Mouse (Mus musculus): Measurements from ENCODE around the gene Dpp9. TPM values are rescaled to one million over a fixed set of nuclear protein-coding genes. Genes with fewer than 3 reads are reported as not detected.

The Dpp9 gene
- polyA plus RNA-seq, 1 experiment from 2014 or later, result 26.2 TPM

DNA sequence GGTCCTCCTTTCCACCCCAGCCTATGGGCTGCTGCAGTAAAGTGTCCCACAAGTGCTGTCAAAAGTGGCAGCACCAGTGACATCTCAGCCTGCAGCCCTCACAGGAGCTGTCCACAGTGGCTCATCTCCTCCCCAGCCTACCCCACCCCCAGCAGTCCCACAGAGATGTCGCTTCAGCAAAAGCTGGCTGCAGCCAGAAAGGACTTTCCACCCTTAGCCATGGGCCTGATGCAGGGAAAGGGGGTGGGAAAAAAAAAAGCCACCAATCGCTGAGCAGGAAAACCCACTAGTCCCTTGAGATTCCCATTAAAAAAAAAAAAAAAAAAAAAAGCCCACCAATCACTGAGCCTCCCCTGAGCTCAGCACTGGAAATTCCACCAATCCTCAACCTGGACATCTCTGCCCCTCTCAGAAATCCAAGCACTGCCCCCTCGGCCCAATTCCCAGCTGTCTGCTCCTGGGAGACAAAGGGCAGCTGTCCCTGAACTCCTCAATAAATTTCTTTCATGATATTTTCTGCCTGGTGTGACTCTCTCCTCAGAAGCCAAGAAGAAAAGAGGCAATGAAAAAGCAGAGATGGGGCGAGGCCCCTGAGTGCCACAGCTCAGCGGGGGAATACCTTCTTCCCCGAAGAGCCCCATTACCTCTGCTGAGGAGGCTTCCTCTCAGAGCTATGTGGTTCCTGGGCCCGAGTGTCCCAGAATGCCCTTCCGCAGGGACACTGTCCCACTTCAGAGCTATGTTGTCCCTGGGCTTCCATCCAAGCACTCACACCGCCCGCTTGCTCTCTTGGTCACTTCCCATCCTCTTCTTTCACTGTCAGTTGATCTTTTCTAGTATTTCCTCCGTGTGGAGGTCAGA, 33.2 kb downstream of the Dpp9 start:
- WGBS, result 37% methylated on average over 11 of the region's 11 CpGs
- Histone ChIP-seq H3K9me3 (ENCODE audit: control insufficient read depth, low read length) (no peaks in the 10 kb centered on the region), H3K27ac (ENCODE audit: low read depth, low read length) (peak overlapping the region; percentile 91), H3K36me3 (ENCODE audit: control insufficient read depth, insufficient read depth, low read length) (peaks cover 12% of the 10 kb centered on the region; the same call in 1 of the 2 replicates), H3K27me3 (ENCODE audit: control insufficient read depth, insufficient read depth, low read length) (no peaks in the 10 kb centered on the region), H3K4me3 (ENCODE audit: low read depth, low read length) (no peak overlapping the region), H3K4me1 (replicated peaks; ENCODE audit: control insufficient read depth, insufficient read depth, low read length) (peaks cover 6% of the 10 kb centered on the region), H3K9ac (ENCODE audit: low read depth, low read length) (peak overlapping the region; percentile 24; the same call in 1 of the 2 replicates), H3K4me2 (replicated peaks; ENCODE audit: low read depth, low read length) (no peak overlapping the region)
- ATAC-seq (ENCODE audit: low FRiP score), result peak; percentile 63
- peak; percentile 41 for DNase-seq (ENCODE audit: low spot score)

DNA sequence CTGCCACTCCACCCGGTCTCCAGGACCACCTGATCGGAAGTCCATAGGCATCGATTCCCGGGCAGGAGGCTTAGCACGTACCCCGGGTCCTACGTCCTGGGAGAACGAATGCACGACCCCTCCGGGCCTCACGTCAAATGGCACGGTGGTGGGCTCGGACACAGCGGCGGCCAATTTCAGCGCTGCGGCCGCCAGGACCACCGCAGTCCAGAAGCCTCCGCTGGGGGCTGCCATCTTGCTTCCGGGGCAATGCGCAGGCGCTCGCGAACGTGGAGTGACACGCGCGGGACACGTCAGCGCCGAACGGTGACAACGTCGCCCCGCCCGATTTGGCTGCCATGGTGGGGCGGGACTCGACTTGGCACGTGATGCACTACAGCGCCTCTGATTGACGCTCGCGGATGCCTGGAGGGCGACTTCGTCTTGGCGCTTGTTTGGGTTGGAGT, 35.0 kb downstream of the Dpp9 start, which contains the start of gene Mydgf:
Gene Mydgf (minus strand): TSS at position 263 of the 446 bp plus-strand sequence.
- peak; percentile 94 for DNase-seq (ENCODE audit: low spot score)
- peak within 1 kb of the TSS; percentile 58 for H3K4me3 ChIP-seq (ENCODE audit: low read depth, low read length)
- ATAC-seq (ENCODE audit: low FRiP score), result peak; percentile 90
- H3K9me3 ChIP-seq (ENCODE audit: control insufficient read depth, low read length), result no peaks in the 10 kb centered on the region
- H3K36me3 ChIP-seq (ENCODE audit: control insufficient read depth, insufficient read depth, low read length), result peaks cover 8% of the 10 kb centered on the region; the same call in 1 of the 2 replicates
- H3K4me1 ChIP-seq (replicated peaks; ENCODE audit: control insufficient read depth, insufficient read depth, low read length), result peaks cover 6% of the 10 kb centered on the region
- H3K4me2 ChIP-seq (replicated peaks; ENCODE audit: low read depth, low read length), result peak within 1 kb of the TSS; percentile 75
- WGBS, result under 1% methylated on average over 42 of the region's 47 CpGs
- H3K27ac ChIP-seq (ENCODE audit: low read depth, low read length), result no peak within 1 kb of the TSS
- H3K9ac ChIP-seq (ENCODE audit: low read depth, low read length), result peak within 1 kb of the TSS; percentile 79
- no peaks in the 10 kb centered on the region for H3K27me3 ChIP-seq (ENCODE audit: control insufficient read depth, insufficient read depth, low read length)

DNA sequence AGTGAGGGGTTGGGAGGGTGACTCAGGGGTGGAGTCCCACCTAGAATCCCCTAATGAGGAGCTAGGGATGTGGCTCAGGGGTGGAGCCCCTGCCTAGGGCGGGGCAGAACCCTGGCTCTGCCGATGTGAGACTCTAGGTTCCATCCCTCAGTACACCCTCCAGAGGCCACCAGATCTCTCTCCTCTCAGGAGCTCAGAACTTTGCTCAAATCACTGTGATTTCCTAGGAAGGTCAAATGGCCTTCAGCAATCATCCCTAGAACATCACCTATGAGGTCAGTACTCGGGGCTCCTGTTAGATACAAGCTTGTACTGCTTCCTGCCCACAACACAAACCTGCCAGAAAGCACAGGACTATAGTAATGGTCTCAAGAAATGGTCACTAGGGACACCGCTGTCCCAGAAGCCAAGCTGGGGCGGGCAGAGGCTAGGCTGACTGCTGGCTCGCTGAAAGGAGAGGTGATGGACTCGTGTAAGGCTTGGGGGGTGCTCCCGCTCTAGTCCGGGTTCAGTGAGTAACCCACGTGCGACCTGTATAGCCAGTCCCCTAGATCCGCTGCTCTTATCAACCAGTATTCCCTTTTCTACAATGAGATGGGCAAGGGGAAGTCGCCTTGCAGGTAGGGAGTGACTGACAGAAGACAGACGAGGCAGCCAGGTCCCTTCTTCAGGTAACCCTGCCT, 35.6 kb downstream of the Dpp9 start:
- H3K27me3 ChIP-seq (ENCODE audit: control insufficient read depth, insufficient read depth, low read length), result no peaks in the 10 kb centered on the region
- H3K9ac ChIP-seq (ENCODE audit: low read depth, low read length), result peak overlapping the region; percentile 79
- peaks cover 6% of the 10 kb centered on the region for H3K4me1 ChIP-seq (replicated peaks; ENCODE audit: control insufficient read depth, insufficient read depth, low read length)
- WGBS, result 2% methylated on average over 14 of the region's 14 CpGs
- DNase-seq (ENCODE audit: low spot score) (no peak), ATAC-seq (ENCODE audit: low FRiP score) (peak; percentile 25)
- H3K36me3 ChIP-seq (ENCODE audit: control insufficient read depth, insufficient read depth, low read length), result peaks cover 8% of the 10 kb centered on the region; the same call in 1 of the 2 replicates
- H3K27ac ChIP-seq (ENCODE audit: low read depth, low read length), result no peak overlapping the region
- H3K9me3 ChIP-seq (ENCODE audit: control insufficient read depth, low read length), result no peaks in the 10 kb centered on the region
- peak overlapping the region; percentile 58 for H3K4me3 ChIP-seq (ENCODE audit: low read depth, low read length)
- H3K4me2 ChIP-seq (replicated peaks; ENCODE audit: low read depth, low read length), result peak overlapping the region; percentile 75

DNA sequence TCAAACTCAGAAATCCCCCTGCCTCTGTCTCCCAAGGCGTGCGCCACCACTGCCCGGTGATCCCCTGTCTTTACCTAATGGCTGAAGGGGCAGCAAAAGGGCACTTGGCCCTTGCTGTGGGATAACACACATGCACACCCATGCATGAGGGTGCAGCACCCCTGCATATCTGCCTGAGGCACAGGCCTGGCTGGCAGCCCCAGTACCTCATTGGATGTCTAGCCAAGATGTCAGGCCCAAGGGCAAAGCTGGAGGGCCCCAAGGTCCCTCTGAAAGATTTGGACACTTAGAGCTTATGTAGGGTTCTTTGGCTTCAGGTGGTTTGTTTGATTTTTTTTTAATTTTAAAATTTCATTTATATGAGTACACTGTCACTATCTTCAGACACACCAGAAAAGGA, 43.3 kb downstream of the Dpp9 start:
- Histone ChIP-seq H3K4me1 (replicated peaks; ENCODE audit: control insufficient read depth, insufficient read depth, low read length) (peaks cover 5% of the 10 kb centered on the region; the same call in 1 of the 2 replicates), H3K9ac (ENCODE audit: low read depth, low read length) (no peak overlapping the region)
- no peak for ATAC-seq (ENCODE audit: low FRiP score)

DNA sequence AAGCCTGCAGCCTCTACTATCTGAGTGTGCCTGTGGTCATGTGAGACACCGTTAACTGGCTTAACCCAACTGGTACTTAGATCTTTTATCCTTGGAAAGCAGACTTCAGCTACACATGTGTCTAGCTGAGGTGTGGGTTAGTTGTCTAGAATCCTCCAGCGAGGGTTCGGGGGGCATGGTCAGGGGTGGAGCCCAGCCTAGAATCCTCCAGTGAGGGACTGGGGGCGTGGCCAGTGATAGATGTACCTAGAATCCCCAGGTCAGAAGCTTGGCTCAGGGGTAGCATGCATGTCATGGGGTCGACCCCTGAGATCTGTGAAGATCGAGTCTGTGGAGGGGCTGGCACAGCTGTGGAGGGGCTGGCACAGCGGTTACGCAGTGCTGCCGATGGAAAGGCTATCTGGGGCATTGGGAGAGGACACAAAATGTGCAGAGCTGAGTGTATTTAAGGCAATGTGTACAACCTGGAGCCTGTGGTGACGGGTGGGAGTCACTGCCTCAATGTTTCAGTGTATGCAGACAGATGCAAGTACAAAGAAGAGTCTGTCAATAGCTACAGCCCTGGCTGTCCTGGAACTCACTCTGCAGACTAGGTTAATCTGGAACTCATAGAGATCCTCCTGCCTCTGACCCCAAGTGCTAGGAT, 45.2 kb downstream of the Dpp9 start:
- Histone ChIP-seq H3K9ac (ENCODE audit: low read depth, low read length) (no peak overlapping the region), H3K27ac (ENCODE audit: low read depth, low read length) (no peak overlapping the region), H3K27me3 (ENCODE audit: control insufficient read depth, insufficient read depth, low read length) (no peaks in the 10 kb centered on the region), H3K36me3 (ENCODE audit: control insufficient read depth, insufficient read depth, low read length) (peaks cover 5% of the 10 kb centered on the region; the same call in 1 of the 2 replicates), H3K9me3 (ENCODE audit: control insufficient read depth, low read length) (no peaks in the 10 kb centered on the region), H3K4me3 (ENCODE audit: low read depth, low read length) (no peak overlapping the region), H3K4me2 (replicated peaks; ENCODE audit: low read depth, low read length) (no peak overlapping the region), H3K4me1 (replicated peaks; ENCODE audit: control insufficient read depth, insufficient read depth, low read length) (peaks cover 7% of the 10 kb centered on the region; the same call in 1 of the 2 replicates)
- DNase-seq (ENCODE audit: low spot score), result no peak
- 59% methylated on average over 10 of the region's 10 CpGs for WGBS
- ATAC-seq (ENCODE audit: low FRiP score), result no peak

More for the DNA sequence above, 43.3 kb downstream of the Dpp9 start:
- Histone ChIP-seq H3K4me3 (ENCODE audit: low read depth, low read length) (no peak overlapping the region), H3K9me3 (ENCODE audit: control insufficient read depth, low read length) (no peaks in the 10 kb centered on the region), H3K36me3 (ENCODE audit: control insufficient read depth, insufficient read depth, low read length) (peaks cover 5% of the 10 kb centered on the region; the same call in 1 of the 2 replicates), H3K4me2 (replicated peaks; ENCODE audit: low read depth, low read length) (no peak overlapping the region), H3K27ac (ENCODE audit: low read depth, low read length) (no peak overlapping the region), H3K27me3 (ENCODE audit: control insufficient read depth, insufficient read depth, low read length) (no peaks in the 10 kb centered on the region)
- 100% methylated on average over 3 of the region's 3 CpGs for WGBS
- no peak for DNase-seq (ENCODE audit: low spot score)

DNA sequence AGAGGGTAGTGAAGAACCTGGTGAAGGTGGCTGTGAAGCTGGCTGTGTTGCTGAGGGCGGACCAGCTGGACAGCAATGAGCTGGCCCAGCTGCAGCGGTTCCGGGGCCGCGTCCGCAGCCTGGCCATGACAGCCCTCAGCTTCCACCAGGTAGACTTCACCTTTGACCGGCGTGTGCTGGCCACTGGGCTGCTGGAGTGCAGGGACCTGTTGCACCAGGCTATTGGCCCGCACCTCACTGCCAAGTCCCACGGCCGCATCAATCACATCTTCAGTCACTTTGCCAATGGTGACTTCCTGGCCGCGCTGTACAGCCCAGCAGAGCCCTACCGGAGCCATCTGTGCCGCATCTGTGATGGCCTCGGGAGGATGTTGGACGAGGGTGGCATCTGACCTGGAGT, 46.8 kb downstream of the Dpp9 start:
- ATAC-seq (ENCODE audit: low FRiP score), result no peak
- no peak overlapping the region for H3K9ac ChIP-seq (ENCODE audit: low read depth, low read length)
- 96% methylated on average over 17 of the region's 17 CpGs for WGBS

DNA sequence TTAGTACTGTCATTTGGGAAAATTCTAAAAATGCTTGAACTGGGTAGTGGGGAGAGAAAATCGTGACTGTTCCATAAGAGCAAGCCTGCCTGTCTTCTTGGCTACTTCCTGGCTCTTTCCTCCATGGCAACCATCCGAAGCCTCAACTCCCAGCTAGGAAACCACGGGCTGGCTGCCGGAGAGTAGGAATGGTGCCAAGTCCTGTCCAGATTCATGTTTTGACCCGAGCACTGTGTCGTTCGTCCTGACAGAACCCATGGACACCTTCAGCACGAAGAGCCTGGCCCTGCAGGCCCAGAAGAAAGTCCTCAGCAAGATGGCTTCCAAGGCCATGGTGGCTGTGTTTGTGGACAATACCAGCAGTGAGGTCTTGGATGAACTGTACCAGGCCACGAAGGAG, 47.2 kb downstream of the Dpp9 start:
- Histone ChIP-seq H3K27ac (ENCODE audit: low read depth, low read length) (no peak overlapping the region), H3K36me3 (ENCODE audit: control insufficient read depth, insufficient read depth, low read length) (no peaks in the 10 kb centered on the region), H3K4me3 (ENCODE audit: low read depth, low read length) (no peak overlapping the region), H3K9me3 (ENCODE audit: control insufficient read depth, low read length) (no peaks in the 10 kb centered on the region), H3K4me1 (replicated peaks; ENCODE audit: control insufficient read depth, insufficient read depth, low read length) (peaks cover 7% of the 10 kb centered on the region; the same call in 1 of the 2 replicates), H3K4me2 (replicated peaks; ENCODE audit: low read depth, low read length) (no peak overlapping the region), H3K9ac (ENCODE audit: low read depth, low read length) (no peak overlapping the region), H3K27me3 (ENCODE audit: control insufficient read depth, insufficient read depth, low read length) (no peaks in the 10 kb centered on the region)
- WGBS, result 86% methylated on average over 9 of the region's 9 CpGs
- no peak for DNase-seq (ENCODE audit: low spot score)
- no peak for ATAC-seq (ENCODE audit: low FRiP score)

More for the DNA sequence above, 46.8 kb downstream of the Dpp9 start:
- H3K27ac ChIP-seq (ENCODE audit: low read depth, low read length), result no peak overlapping the region
- H3K4me1 ChIP-seq (replicated peaks; ENCODE audit: control insufficient read depth, insufficient read depth, low read length), result peaks cover 7% of the 10 kb centered on the region; the same call in 1 of the 2 replicates
- H3K36me3 ChIP-seq (ENCODE audit: control insufficient read depth, insufficient read depth, low read length), result no peaks in the 10 kb centered on the region
- H3K9me3 ChIP-seq (ENCODE audit: control insufficient read depth, low read length), result no peaks in the 10 kb centered on the region
- no peak overlapping the region for H3K4me3 ChIP-seq (ENCODE audit: low read depth, low read length)
- H3K27me3 ChIP-seq (ENCODE audit: control insufficient read depth, insufficient read depth, low read length), result no peaks in the 10 kb centered on the region
- no peak overlapping the region for H3K4me2 ChIP-seq (replicated peaks; ENCODE audit: low read depth, low read length)
- DNase-seq (ENCODE audit: low spot score), result no peak

DNA sequence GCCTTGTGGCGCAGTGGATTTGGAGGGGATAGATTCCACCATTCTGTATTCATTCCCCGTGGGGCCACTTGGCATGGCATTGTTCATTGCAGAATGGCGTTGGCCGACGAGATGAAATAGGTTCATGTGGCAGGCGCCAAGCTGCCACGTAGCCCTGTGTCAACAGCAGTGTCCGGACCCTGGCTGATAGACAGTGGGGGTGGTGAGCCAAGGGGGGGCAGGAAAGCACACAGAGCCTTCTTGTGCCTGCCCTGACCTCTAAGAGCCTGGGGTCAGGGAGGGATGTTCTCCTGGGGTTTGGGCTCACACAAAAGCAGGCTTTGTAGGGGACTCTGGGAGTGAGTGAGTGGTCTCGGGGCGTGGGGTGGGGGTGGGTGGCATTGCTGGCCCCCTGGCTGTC, 48.1 kb downstream of the Dpp9 start:
- H3K9ac ChIP-seq (ENCODE audit: low read depth, low read length), result no peak overlapping the region
- 26% methylated on average over 10 of the region's 10 CpGs for WGBS
- H3K4me1 ChIP-seq (replicated peaks; ENCODE audit: control insufficient read depth, insufficient read depth, low read length), result peaks cover 7% of the 10 kb centered on the region; the same call in 1 of the 2 replicates
- H3K27me3 ChIP-seq (ENCODE audit: control insufficient read depth, insufficient read depth, low read length), result no peaks in the 10 kb centered on the region
- H3K4me2 ChIP-seq (replicated peaks; ENCODE audit: low read depth, low read length), result no peak overlapping the region
- ATAC-seq (ENCODE audit: low FRiP score) (peak; percentile 67), DNase-seq (ENCODE audit: low spot score) (peak; percentile 47)
- H3K27ac ChIP-seq (ENCODE audit: low read depth, low read length), result peak overlapping the region; percentile 65
- H3K36me3 ChIP-seq (ENCODE audit: control insufficient read depth, insufficient read depth, low read length), result no peaks in the 10 kb centered on the region
- H3K9me3 ChIP-seq (ENCODE audit: control insufficient read depth, low read length), result no peaks in the 10 kb centered on the region
- no peak overlapping the region for H3K4me3 ChIP-seq (ENCODE audit: low read depth, low read length)
